Mouse (Mus musculus) A20 (cell line): ENCODE results near the gene Eaf2.

Source experiments
- DNase-seq: peaks from one replicate; pipeline ENCODE4 v3.0.0-alpha.2; 2011; ENCODE audit warnings: low read depth, low spot score

Eaf2 gene

DNA sequence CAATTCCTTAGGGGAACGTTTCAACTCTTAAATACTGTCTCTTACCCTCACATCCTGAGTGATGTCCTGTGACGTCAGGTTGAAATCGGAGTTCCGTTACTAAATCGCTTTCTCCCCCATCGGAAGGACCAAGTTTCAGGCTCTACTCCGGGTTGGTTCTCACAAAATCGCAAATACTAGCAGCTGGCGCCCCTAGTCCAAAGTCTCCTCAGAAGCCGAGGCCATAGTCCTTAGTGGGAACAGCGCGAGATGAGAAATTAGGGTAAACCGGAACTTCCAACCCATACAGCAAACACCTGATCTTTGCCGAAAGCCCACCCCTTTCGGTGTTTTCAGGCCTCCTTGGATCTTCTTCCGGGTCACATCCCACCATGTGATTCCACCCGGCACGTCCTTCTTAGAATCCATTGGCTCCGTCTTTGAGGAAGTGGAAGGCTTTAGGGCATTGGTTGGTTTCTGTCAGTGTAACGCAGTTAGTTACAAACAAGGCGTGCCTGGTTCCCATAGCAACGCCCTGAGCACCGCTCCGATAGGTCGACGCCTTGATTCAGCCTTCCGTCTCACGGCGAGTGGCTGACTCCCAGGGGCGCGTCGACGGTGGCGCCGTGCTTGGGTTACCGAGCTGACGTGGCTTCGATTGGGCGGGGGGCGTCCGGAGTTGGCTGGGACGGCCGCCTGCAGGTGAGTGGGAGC is at the start of gene Eaf2, which contains the start of gene Golgb1:
Eaf2 (minus strand) TSS at position 421 of the 693 bp plus-strand sequence.
Golgb1 (plus strand) TSS at position 558 of the 693 bp plus-strand sequence.
- peak; percentile 99 for DNase-seq

DNA sequence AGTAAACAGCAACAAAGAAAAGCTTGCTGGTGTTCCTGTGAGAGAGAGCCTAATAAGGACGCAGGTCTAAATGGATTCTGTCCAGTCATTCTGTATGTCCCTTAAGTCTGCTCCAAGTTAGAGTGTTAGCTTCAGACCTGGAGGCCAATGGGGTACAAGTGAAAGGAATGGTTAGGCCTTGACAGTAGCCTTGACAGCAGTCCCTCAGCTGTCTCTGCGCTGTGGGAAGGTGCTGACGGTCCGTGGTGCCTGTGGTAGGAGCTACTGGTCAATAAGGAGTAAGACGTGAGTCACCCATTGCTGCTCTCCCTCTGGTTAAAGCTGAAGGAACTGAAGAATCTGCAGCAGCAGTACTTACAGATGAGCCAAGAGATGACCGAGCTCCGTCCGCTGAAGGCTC is 49.5 kb upstream of the Eaf2 start:
- DNase-seq: no peak

GRCm38 (mm10) chr16:36921980-36922379 is 47.2 kb upstream of the Eaf2 start:
- no peak for DNase-seq

GRCm38 (mm10) chr16:36921067-36921613 is 46.3 kb upstream of the Eaf2 start:
- DNase-seq: peak; percentile 47

- peak; percentile 34 for DNase-seq
Observed at GRCm38 (mm10) chr16:36920410-36920809, 45.6 kb upstream of the Eaf2 start.

- no peak for DNase-seq
Observed at GRCm38 (mm10) chr16:36918505-36918904, 43.7 kb upstream of the Eaf2 start.

DNA sequence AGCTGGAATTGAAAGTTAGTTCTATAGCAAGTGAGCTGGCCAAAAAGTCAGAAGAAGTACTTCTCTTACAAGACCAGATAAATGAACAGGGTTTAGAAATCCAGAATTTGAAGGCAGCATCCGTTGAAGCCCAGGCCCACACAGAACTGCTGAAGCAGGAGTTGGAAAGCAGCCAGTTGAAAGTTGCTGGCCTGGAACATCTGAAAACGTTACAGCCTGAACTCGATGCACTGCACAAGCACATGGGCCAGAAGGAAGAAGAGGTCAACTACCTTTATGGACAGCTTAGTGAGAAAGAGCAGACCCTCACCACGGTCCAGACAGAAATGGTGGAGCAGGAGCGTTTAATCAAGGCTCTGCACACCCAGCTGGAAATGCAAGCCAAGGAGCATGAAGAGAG is 39.4 kb upstream of the Eaf2 start:
- DNase-seq: no peak

- no peak for DNase-seq
Observed at GRCm38 (mm10) chr16:36912311-36912710, 37.5 kb upstream of the Eaf2 start.

DNA sequence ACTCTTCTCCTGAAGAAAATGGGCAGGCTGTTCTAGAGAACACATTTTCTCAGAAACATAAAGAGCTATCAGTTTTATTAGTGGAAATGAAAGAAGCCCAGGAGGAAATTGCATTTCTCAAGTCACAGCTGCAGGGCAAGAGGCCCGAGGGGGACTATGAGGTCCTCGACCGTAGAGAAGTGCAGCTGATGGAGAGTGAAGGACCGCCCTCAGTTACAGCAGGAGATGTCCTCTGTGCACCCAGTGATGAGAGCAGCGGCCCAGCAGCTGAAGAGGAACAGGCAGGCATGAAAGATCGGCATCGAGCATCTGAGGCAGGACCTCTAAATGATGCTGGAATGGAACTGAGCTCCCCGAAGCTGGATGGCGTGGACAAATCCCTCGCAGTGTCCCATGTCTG is 37.1 kb upstream of the Eaf2 start:
- peak; percentile 64 for DNase-seq

- no peak for DNase-seq
Observed at GRCm38 (mm10) chr16:36903156-36903555, 28.4 kb upstream of the Eaf2 start.

DNA sequence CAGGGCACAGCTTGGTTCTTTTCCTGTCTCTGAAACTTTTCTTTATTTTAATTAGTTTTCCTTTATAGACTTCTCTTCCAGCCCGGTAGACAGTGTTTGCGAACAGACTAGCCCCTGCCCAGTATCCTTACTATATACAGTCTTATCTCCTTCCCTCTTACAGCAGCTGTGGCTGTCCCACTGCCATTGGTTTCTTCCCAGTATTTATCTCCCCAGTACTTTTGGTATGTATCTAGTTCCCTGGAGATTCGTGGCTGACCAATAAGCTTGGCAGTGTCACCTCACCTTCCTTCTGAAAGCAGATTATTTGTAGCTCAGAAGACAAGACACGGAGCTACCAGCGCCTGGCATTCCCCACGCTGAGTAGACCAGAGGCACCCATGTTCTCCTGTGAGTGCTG is 21.9 kb upstream of the Eaf2 start:
- DNase-seq: no peak

GRCm38 (mm10) chr16:36893317-36893716 is 18.5 kb upstream of the Eaf2 start:
- DNase-seq: no peak

DNA sequence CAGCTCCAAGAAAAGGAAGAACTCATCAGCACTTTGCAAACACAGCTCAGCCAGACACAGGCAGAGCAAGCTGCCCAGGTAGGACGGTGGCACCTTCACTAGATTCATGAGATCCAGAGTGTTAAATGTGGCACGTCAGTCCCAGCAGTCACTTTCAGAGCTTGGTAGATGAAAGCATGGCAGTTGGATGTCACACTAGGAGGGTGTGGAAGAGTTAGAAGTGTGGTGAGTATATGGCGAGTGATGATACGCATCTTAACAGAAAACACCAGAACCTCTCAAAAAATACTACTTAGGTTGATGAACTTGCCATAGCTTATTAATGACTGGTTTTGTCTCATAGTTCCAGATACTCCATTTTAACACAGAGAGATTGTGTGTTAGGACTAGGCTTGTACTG is 16.6 kb upstream of the Eaf2 start:
- no peak for DNase-seq

DNA sequence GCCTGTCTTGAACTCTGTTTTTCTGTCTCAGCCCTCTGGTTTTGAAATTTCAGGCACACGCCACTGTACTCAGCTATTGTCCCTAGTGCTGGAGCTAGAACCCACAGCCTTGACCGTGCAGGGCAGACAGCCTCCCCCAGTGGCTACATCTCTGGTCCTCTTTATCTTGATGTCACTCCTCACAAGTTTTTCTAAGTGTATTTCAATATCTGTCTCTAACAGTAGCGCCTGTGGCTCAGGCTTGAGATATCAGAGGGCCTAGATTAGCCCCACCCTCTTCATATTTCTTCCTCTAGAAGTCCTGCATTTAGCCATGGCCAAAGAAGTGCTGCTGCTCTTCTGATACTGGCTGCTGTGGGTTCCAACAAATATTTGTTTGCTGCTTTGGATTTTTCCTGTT is 15.8 kb upstream of the Eaf2 start:
- no peak for DNase-seq

DNA sequence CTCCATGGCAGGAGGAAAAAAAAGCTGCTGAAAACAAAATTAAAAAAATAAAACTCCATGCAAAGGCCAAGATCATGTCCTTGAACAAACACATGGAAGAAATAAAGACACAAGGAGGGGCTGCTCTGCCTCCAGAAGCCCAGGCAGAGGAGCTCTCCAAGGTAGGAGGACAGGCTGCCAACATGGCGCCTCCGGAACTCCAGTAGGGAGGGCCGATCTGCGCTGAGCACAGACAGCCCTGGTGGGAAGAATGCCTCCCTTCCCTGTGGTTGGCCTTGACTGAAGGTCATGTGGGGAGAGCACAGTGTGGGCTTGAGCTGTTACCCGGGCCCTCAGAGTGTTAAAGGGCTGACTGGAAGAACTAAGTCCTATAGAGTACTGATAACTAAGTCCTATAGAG is 12.7 kb upstream of the Eaf2 start:
- no peak for DNase-seq

- DNase-seq: no peak
Observed at GRCm38 (mm10) chr16:36885912-36886311, 11.1 kb upstream of the Eaf2 start.

- DNase-seq: peak; percentile 77
Observed at GRCm38 (mm10) chr16:36884881-36885280, 10.1 kb upstream of the Eaf2 start.

GRCm38 (mm10) chr16:36882737-36883343 is 8.0 kb upstream of the Eaf2 start:
- DNase-seq: no peak

GRCm38 (mm10) chr16:36877316-36877715 is 2.5 kb upstream of the Eaf2 start:
- DNase-seq: peak; percentile 62

- DNase-seq: no peak
Observed at GRCm38 (mm10) chr16:36875276-36875851, 561 bp upstream of the Eaf2 start.

DNA sequence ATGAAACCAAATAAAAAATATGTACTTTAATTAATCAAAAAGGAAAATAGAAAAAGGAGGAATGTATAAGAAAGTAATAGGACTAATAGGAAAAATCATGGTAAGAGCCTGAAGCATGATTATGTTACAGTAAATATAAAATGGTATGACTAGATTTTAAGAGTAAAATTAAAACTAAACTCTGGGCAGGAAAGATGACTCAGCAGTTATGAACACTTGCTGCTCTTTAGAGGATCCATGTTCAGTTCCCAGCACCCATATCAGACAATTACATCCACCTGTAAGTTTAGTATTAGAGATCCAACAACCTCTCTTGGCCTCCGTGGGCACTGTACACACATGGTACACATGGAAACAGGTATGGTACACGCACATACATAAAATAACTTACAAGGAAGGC is 5.4 kb downstream of the Eaf2 start:
- no peak for DNase-seq

GRCm38 (mm10) chr16:36863585-36863984 is 11.2 kb downstream of the Eaf2 start:
- DNase-seq: no peak

GRCm38 (mm10) chr16:36851202-36851601 is 23.6 kb downstream of the Eaf2 start:
- no peak for DNase-seq
